Mouse (Mus musculus) embryonic facial prominence, embryonic 10.5 days (tissue): Measurements from ENCODE around the gene Trim37. TPM values are rescaled to one million over a fixed set of nuclear protein-coding genes. Genes with fewer than 3 reads are reported as not detected.
A peak's percentile ranks its signal among the peaks of the same experiment; 100 is the strongest.

Source experiments
- DNase-seq: peaks from one replicate; pipeline ENCODE4 v3.0.0-alpha.2; 2017; ENCODE audit warnings: low spot score
- H3K27ac ChIP-seq: fragments of 300-500 bp; sonication (generic); replicated peaks from 2 replicates; pipeline ENCODE4 v1.5.1; 2016; ENCODE audit warnings: mild to moderate bottlenecking
- H3K27me3 ChIP-seq: fragments of 300-500 bp; sonication (generic); replicated peaks from 2 replicates; pipeline ENCODE4 v1.6.1; 2016; ENCODE audit warnings: low read depth, mild to moderate bottlenecking; ENCODE audit not compliant: poor library complexity, severe bottlenecking
- H3K36me3 ChIP-seq: fragments of 300-500 bp; sonication (generic); replicated peaks from 2 replicates; pipeline ENCODE4 v1.6.1; 2016; ENCODE audit warnings: mild to moderate bottlenecking, moderate library complexity
- H3K4me1 ChIP-seq: fragments of 300-500 bp; sonication (generic); 2 replicates; pipeline ENCODE4 v1.6.1; 2016
- H3K4me3 ChIP-seq: fragments of 300-500 bp; sonication (generic); 2 replicates; pipeline ENCODE4 v1.5.1; 2016; ENCODE audit warnings: mild to moderate bottlenecking, moderate library complexity
- H3K9me3 ChIP-seq: fragments of 300-500 bp; sonication (generic); 2 replicates; pipeline ENCODE4 v1.6.1; 2016; ENCODE audit warnings: mild to moderate bottlenecking
- WGBS: fragments of 180-500 bp; shearing (Covaris S2); methylation state at CpG from one replicate; pipeline ENCODE4 v1.1.7; 2016; 5-methylcytosine and 5-hydroxymethylcytosine counted together
- polyA plus RNA-seq: library from polyadenylated mRNA; unstranded; fragments of >200 nt; fragmentation: Nextera tagmentation; extraction: Ambion mirVana; gene quantifications from 2 replicates; pipeline ENCODE4 v1.2.1, GENCODE M21; 2016

Gene Trim37
- polyA plus RNA-seq, 1 experiment from 2014 or later, result 49.1 TPM

GRCm38 (mm10) chr11:87126281-87126823 is 525 bp upstream of the Trim37 start:
- WGBS, result 2% methylated on average over 12 of the region's 12 CpGs
- Histone ChIP-seq H3K4me3 (peak overlapping the region; percentile 97), H3K27ac (peak overlapping the region; percentile 92), H3K4me1 (peaks cover 27% of the 10 kb centered on the region), H3K9me3 (no peaks in the 10 kb centered on the region), H3K36me3 (peaks cover 55% of the 10 kb centered on the region), H3K27me3 (no peaks in the 10 kb centered on the region)
- peak; percentile 38 for DNase-seq

GRCm38 (mm10) chr11:87136233-87136632 is 9.4 kb downstream of the Trim37 start:
- H3K4me3 ChIP-seq, result no peak overlapping the region
- no peaks in the 10 kb centered on the region for H3K4me1 ChIP-seq
- H3K27me3 ChIP-seq, result no peaks in the 10 kb centered on the region
- H3K36me3 ChIP-seq, result peaks cover 77% of the 10 kb centered on the region
- H3K27ac ChIP-seq, result no peak overlapping the region
- WGBS, result 86% methylated on average over 4 of the region's 4 CpGs
- DNase-seq, result no peak
- no peaks in the 10 kb centered on the region for H3K9me3 ChIP-seq

GRCm38 (mm10) chr11:87158012-87158411 is 31.1 kb downstream of the Trim37 start:
- no peak overlapping the region for H3K4me3 ChIP-seq
- H3K36me3 ChIP-seq, result peaks cover 77% of the 10 kb centered on the region
- H3K27ac ChIP-seq, result no peak overlapping the region
- no peaks in the 10 kb centered on the region for H3K4me1 ChIP-seq
- WGBS, result 95% methylated on average over 2 of the region's 2 CpGs
- H3K9me3 ChIP-seq, result no peaks in the 10 kb centered on the region
- H3K27me3 ChIP-seq, result no peaks in the 10 kb centered on the region
- DNase-seq, result no peak

GRCm38 (mm10) chr11:87162687-87163086 is 35.8 kb downstream of the Trim37 start:
- Histone ChIP-seq H3K36me3 (peaks cover 85% of the 10 kb centered on the region), H3K9me3 (no peaks in the 10 kb centered on the region), H3K27ac (no peak overlapping the region), H3K4me3 (no peak overlapping the region), H3K27me3 (no peaks in the 10 kb centered on the region), H3K4me1 (no peaks in the 10 kb centered on the region)
- 92% methylated on average over 4 of the region's 4 CpGs for WGBS
- no peak for DNase-seq

- no peaks in the 10 kb centered on the region for H3K27me3 ChIP-seq
- no peak overlapping the region for H3K4me3 ChIP-seq
- no peak overlapping the region for H3K27ac ChIP-seq
- H3K9me3 ChIP-seq, result no peaks in the 10 kb centered on the region
- H3K4me1 ChIP-seq, result no peaks in the 10 kb centered on the region
- H3K36me3 ChIP-seq, result peaks cover 91% of the 10 kb centered on the region
- no peak for DNase-seq
Measured at GRCm38 (mm10) chr11:87163751-87164150, 36.9 kb downstream of the Trim37 start.

GRCm38 (mm10) chr11:87173625-87174024 is 46.7 kb downstream of the Trim37 start:
- 91% methylated on average over 5 of the region's 5 CpGs for WGBS
- H3K9me3 ChIP-seq, result no peaks in the 10 kb centered on the region
- no peaks in the 10 kb centered on the region for H3K4me1 ChIP-seq
- DNase-seq, result no peak
- H3K36me3 ChIP-seq, result peaks cover 58% of the 10 kb centered on the region
- H3K27me3 ChIP-seq, result no peaks in the 10 kb centered on the region
- no peak overlapping the region for H3K4me3 ChIP-seq
- no peak overlapping the region for H3K27ac ChIP-seq

GRCm38 (mm10) chr11:87175031-87175430 is 48.2 kb downstream of the Trim37 start:
- peaks cover 60% of the 10 kb centered on the region for H3K36me3 ChIP-seq
- H3K9me3 ChIP-seq, result no peaks in the 10 kb centered on the region
- no peak overlapping the region for H3K4me3 ChIP-seq
- no peaks in the 10 kb centered on the region for H3K4me1 ChIP-seq
- H3K27ac ChIP-seq, result no peak overlapping the region
- 97% methylated on average over 4 of the region's 4 CpGs for WGBS
- DNase-seq, result no peak
- no peaks in the 10 kb centered on the region for H3K27me3 ChIP-seq

GRCm38 (mm10) chr11:87212313-87212712 is 85.4 kb downstream of the Trim37 start:
- peaks cover 72% of the 10 kb centered on the region for H3K36me3 ChIP-seq
- no peaks in the 10 kb centered on the region for H3K4me1 ChIP-seq
- WGBS, result 82% methylated on average over 5 of the region's 5 CpGs
- no peak overlapping the region for H3K4me3 ChIP-seq
- no peaks in the 10 kb centered on the region for H3K27me3 ChIP-seq
- H3K9me3 ChIP-seq, result no peaks in the 10 kb centered on the region
- DNase-seq, result no peak
- no peak overlapping the region for H3K27ac ChIP-seq

- WGBS, result 90% methylated on average over 3 of the region's 3 CpGs
- H3K4me1 ChIP-seq, result no peaks in the 10 kb centered on the region
Measured at GRCm38 (mm10) chr11:87222686-87223085, 95.8 kb downstream of the Trim37 start.

GRCm38 (mm10) chr11:87227056-87227455 is 100.2 kb downstream of the Trim37 start:
- Histone ChIP-seq H3K9me3 (no peaks in the 10 kb centered on the region), H3K4me3 (no peak overlapping the region), H3K27me3 (no peaks in the 10 kb centered on the region), H3K27ac (no peak overlapping the region), H3K4me1 (no peaks in the 10 kb centered on the region), H3K36me3 (peaks cover 42% of the 10 kb centered on the region)
- WGBS, result 86% methylated on average over 5 of the region's 5 CpGs
- no peak for DNase-seq

More at GRCm38 (mm10) chr11:87222686-87223085, 95.8 kb downstream of the Trim37 start:
- Histone ChIP-seq H3K9me3 (no peaks in the 10 kb centered on the region), H3K4me3 (no peak overlapping the region), H3K27ac (no peak overlapping the region), H3K36me3 (peaks cover 70% of the 10 kb centered on the region), H3K27me3 (no peaks in the 10 kb centered on the region)
- DNase-seq, result no peak

GRCm38 (mm10) chr11:87233377-87233776 is 106.5 kb downstream of the Trim37 start:
- no peak overlapping the region for H3K27ac ChIP-seq
- no peak for DNase-seq
- H3K9me3 ChIP-seq, result no peaks in the 10 kb centered on the region
- WGBS, result 90% methylated on average over 5 of the region's 5 CpGs
- peaks cover 29% of the 10 kb centered on the region for H3K36me3 ChIP-seq
- no peaks in the 10 kb centered on the region for H3K27me3 ChIP-seq
- H3K4me1 ChIP-seq, result no peaks in the 10 kb centered on the region
- H3K4me3 ChIP-seq, result no peak overlapping the region

- Histone ChIP-seq H3K4me3 (no peak overlapping the region), H3K36me3 (peaks cover 33% of the 10 kb centered on the region), H3K9me3 (no peaks in the 10 kb centered on the region), H3K27me3 (no peaks in the 10 kb centered on the region), H3K4me1 (no peaks in the 10 kb centered on the region), H3K27ac (no peak overlapping the region)
- DNase-seq, result no peak
- WGBS, result 91% methylated on average over 12 of the region's 12 CpGs
Measured at GRCm38 (mm10) chr11:87234743-87235485, 108.0 kb downstream of the Trim37 start.

- Histone ChIP-seq H3K9me3 (no peaks in the 10 kb centered on the region), H3K27ac (no peak overlapping the region), H3K27me3 (no peaks in the 10 kb centered on the region), H3K4me1 (peaks cover under 1% of the 10 kb centered on the region; the same call in 1 of the 2 replicates), H3K36me3 (peaks cover 34% of the 10 kb centered on the region), H3K4me3 (no peak overlapping the region)
- WGBS, result 87% methylated on average over 5 of the region's 5 CpGs
- no peak for DNase-seq
Measured at GRCm38 (mm10) chr11:87235486-87235872, 108.6 kb downstream of the Trim37 start.
